Mouse (Mus musculus) urinary bladder, postnatal 10 days (tissue): ENCODE measurements around the gene Olfr904.
"Not testable (repeated sequence)": the region's sequence is repeated elsewhere in the genome, so short reads cannot be mapped to it uniquely, and the experiment has no call there.

Source experiments
- DNase-seq: peaks from one replicate; pipeline ENCODE4 v3.0.0; 2022; ENCODE audit warnings: low spot score

Gene Olfr904

GRCm38 (mm10) chr9:38462844-38463243 is at the start of gene Olfr904:
Olfr904 (plus strand) TSS chr9:38463144.
- no peak for DNase-seq

GRCm38 (mm10) chr9:38413502-38413901 is 49.4 kb upstream of the Olfr904 start:
- not testable (repeated sequence) for DNase-seq

- no peak for DNase-seq
Measured at GRCm38 (mm10) chr9:38423801-38424200, 39.1 kb upstream of the Olfr904 start.

- DNase-seq: no peak
Measured at GRCm38 (mm10) chr9:38427026-38427425, 35.9 kb upstream of the Olfr904 start.

- DNase-seq: no peak
Measured at GRCm38 (mm10) chr9:38429155-38429554, 33.8 kb upstream of the Olfr904 start, which contains the start of gene Olfr901. Olfr901 (plus strand) TSS chr9:38429455.

GRCm38 (mm10) chr9:38447352-38447751 is 15.6 kb upstream of the Olfr904 start, which contains the start of gene Olfr902:
Olfr902 (plus strand) TSS chr9:38447652.
- DNase-seq: no peak

GRCm38 (mm10) chr9:38470807-38471206 is 7.9 kb downstream of the Olfr904 start, which contains the start of gene Olfr905:
Olfr905 (plus strand) TSS chr9:38471107.
- no peak for DNase-seq

- no peak for DNase-seq
Measured at GRCm38 (mm10) chr9:38486785-38487184, 23.8 kb downstream of the Olfr904 start, which contains the start of gene Olfr906. Olfr906 (plus strand) TSS chr9:38487085.

GRCm38 (mm10) chr9:38495501-38495900 is 32.6 kb downstream of the Olfr904 start, which contains the start of gene Olfr907:
Olfr907 (plus strand) TSS chr9:38495801.
- no peak for DNase-seq

- no peak for DNase-seq
Measured at GRCm38 (mm10) chr9:38512353-38512752, 49.4 kb downstream of the Olfr904 start.
